Mouse (Mus musculus) thymus, postnatal 36 days (tissue): ENCODE data around the gene Iqsec1.
"Not testable (repeated sequence)": the region's sequence is repeated elsewhere in the genome, so short reads cannot be mapped to it uniquely, and the experiment has no call there.

Source experiments
- DNase-seq, 2 experiments: peaks; one replicate each; pipeline ENCODE4 v3.0.0; 2022; ENCODE audit warnings: mixed read lengths in 2 of 2

The Iqsec1 gene

DNA sequence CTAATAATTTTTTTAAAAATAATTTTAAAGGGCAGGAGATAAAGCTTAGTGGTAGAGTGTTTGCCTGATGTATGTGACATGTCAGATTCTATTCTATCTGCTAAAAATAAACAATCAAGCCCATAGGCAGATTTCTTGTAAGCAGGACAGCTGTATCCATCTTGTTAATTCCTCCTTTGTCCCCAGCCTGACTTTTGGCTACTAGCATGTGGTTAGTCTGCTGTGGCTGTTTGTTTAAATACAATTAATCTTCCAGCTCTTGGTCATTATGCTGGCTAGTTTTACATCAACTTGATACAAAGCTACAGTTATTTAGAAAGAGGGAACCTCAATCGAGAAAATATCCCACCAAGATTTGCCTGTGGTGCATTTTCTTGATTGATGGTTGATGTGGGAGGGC is 337.9 kb downstream of the Iqsec1 start:
- no peak for DNase-seq

GRCm38 (mm10) chr6:90649279-90649678 is 339.2 kb downstream of the Iqsec1 start:
- DNase-seq: no peak

GRCm38 (mm10) chr6:90648391-90648790 is 340.1 kb downstream of the Iqsec1 start:
- DNase-seq: no peak

- no peak for DNase-seq
Observed at GRCm38 (mm10) chr6:90644965-90645364, 343.5 kb downstream of the Iqsec1 start.

GRCm38 (mm10) chr6:90643057-90643456 is 345.4 kb downstream of the Iqsec1 start:
- DNase-seq: no peak

DNA sequence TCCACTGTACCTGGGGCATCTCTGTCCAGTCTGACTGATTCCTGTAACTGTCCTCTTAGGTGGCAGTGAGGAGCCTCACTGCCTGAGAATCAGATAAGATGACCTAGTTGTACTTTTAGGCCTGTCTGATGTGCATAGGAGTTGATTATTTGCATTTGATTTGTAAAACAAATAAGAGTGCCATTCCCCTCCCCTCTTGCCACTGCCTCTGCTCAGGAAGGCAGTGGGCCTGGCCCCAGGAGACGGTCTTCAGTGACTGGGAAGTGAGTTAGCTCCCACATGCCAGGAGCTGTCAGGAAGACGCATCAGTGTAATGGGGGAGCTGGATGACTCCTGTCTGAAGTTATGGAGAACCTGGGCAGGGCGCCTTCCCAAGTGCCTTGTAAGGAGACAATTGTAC is 352.9 kb downstream of the Iqsec1 start:
- DNase-seq: no peak

DNA sequence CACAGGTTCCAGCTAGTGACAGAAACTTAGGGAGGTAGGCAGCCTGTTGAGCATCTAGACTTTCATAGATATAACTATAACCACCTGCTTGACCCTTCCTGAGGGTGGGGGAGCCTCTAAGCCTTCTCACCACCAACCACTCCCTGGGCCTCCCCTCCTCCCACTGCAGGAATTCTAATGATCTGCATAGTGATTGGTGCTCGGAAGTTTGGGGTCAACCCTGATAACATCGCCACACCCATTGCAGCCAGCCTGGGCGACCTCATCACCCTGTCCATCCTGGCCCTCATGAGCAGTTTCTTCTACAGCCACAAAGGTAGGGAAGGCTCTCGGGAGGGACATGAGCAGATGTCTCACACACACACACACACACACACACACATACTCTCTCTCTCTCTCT is 353.4 kb downstream of the Iqsec1 start:
- no peak for DNase-seq

DNA sequence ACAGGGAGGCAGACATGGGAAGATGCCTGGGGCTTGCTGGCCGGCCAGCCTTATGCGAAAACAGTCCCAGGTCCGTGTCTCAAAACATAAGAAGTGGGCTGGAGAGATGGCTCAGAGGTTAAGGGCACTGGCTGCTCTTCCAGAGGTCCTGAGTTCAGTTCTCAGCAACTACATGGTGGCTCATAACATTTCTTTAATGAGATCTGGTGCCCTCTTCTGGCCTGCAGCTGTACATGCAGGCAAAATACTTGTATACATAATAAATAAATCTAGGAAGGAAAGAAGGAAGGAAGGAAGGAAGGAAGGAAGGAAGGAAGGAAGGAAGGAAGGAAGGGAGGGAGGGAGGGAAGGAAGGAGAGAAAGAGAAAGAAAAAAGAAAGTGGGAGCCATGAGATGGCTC is 356.0 kb downstream of the Iqsec1 start:
- not testable (repeated sequence) for DNase-seq

GRCm38 (mm10) chr6:90630427-90630826 is 358.1 kb downstream of the Iqsec1 start:
- no peak for DNase-seq

DNA sequence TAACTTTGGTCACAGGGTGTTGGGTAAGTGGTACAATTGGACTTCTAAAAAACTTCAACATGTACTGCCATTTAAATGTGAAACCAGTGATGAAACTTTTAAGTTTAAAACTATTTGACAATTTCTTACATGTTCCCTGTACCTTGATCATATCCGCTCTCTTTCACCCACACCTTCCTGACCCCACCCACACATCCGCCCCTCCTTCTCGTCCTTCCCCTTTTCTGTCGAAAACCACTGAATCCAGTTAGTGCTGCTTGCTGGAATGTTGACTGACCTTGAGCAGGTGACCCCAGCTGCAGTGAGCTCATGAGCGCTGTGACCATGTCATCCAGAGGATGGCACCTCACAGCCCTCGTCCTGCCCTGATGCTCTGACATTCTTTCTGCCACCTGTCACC is 359.0 kb downstream of the Iqsec1 start:
- DNase-seq: peak in 1 of 2 experiments; percentile 28

DNA sequence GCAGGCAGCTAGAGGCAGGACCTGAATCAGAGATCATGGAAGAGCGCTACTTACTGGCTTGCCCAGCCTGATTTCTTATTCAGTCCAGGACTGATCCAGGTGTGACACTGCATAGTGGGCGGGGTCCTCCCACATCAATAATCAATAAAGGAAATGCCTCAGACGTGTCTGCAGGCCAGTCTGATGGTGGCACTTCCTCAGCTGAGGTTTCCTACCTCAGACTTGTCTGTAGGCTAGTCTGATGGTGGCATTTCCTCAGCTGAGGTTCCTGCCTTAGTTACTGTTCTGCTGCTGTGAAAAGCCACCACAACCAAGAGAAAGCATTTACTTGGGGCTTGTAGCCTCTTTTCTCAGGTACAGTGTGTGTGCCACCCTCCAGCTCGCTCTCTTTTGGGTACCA is 360.9 kb downstream of the Iqsec1 start:
- DNase-seq: no peak

DNA sequence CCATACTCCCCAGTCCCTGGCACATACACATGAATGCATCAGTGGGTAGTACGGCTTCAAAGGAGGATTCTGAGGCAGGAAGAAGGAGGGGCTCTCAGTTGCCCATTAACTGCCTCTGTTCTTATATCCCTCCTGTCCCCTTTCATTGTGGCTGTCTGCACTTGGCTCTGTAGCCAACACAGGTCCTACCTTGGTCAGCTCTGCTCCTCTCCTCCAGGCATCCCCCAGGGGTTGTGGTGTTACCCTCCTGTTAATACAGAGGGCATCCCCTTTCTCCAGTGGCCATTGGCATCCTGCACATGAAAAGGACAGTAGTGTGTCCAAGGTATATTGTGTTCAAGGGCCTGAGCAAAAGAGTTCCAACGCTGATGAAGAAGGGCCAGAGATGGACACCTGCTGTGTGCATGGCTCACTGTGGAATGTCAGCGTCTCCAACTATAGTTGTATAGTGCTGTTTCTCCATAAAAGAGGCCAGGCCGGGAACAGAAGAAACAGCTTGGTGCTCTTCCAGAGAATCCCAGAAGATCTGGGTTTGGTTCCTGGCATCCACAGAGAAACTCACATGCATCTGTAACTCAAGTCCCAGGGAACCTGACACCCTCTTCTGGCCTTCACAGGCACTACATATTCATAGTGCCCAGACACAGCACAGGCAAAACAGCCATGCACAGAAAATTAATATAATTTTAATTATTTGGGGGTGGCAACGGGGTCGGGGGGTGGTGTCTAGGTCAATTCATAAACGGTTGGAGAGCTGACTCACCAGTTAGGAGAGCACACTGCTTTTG is 363.1 kb downstream of the Iqsec1 start:
- no peak for DNase-seq

DNA sequence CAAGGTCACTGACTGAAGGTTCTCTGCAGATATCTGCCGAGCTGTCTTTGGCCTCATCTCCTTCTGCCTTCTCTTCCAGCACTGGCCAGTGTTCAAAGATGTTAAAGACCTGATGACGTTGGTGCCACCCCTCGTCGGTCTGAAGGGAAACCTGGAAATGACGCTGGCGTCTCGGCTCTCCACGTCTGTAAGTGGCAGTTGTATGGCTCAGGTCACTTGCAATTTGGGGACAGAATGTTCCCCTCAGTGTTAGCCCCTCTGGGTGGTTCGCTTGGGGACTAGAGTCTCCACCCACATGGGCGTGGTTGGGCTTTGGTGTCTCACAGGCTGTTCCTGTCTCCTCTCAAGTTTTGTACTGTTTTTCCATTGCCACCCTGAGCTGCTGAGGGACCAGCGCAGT is 363.8 kb downstream of the Iqsec1 start:
- DNase-seq: peak; percentile 29 to 37

- DNase-seq: no peak
Observed at GRCm38 (mm10) chr6:90624184-90624583, 364.3 kb downstream of the Iqsec1 start.

GRCm38 (mm10) chr6:90623456-90623836 is 365.0 kb downstream of the Iqsec1 start:
- DNase-seq: no peak

DNA sequence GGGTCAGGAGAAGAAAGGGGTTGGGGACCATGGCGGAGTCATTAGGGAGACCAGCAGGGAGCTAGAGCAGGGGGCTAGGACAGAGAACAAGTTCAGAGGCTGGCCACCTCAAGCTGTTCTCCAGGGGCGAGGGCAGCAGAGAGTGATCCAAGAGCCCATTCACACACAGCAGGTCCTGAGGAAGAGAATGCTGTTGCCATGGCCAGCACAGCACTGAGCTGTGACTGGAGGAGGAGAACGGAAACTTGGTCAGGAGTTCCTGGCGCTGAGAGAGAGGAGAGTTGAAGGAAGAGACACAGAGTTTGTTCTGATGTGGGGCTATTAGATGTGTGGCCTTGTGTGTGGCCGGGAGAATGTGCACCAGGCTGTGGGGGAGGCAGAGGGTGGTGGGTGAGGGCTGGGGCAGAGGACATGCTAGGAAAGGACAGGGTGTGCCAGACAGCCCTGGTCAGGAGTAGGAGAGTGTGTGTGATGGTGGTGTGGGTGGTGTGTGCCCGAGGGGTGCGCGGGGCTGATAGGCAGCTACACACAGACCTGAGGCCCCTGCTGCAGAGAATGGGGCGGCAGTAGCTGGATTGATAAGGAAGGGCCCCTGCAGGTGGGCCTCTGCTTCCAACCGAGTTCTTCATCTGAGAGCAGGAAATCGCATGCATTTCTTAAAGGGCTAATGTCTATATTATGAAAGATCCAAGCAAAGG is 365.6 kb downstream of the Iqsec1 start:
- peak in 1 of 2 experiments; percentile 23 for DNase-seq

DNA sequence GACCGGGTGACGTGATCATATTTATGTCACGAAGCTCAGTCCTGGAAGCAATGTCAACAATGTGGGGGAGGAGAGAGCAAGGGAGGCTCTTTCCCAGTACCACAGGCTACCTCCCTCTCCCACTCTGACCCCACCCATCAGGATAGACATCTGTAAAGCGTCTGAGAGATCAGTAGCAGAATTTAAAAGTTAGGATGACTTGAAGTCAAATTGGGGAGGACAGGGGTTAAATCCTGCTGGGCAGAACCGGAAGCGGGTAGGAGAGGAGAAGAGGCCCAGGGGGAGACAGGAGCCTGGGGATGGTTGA is 366.9 kb downstream of the Iqsec1 start:
- DNase-seq: no peak

DNA sequence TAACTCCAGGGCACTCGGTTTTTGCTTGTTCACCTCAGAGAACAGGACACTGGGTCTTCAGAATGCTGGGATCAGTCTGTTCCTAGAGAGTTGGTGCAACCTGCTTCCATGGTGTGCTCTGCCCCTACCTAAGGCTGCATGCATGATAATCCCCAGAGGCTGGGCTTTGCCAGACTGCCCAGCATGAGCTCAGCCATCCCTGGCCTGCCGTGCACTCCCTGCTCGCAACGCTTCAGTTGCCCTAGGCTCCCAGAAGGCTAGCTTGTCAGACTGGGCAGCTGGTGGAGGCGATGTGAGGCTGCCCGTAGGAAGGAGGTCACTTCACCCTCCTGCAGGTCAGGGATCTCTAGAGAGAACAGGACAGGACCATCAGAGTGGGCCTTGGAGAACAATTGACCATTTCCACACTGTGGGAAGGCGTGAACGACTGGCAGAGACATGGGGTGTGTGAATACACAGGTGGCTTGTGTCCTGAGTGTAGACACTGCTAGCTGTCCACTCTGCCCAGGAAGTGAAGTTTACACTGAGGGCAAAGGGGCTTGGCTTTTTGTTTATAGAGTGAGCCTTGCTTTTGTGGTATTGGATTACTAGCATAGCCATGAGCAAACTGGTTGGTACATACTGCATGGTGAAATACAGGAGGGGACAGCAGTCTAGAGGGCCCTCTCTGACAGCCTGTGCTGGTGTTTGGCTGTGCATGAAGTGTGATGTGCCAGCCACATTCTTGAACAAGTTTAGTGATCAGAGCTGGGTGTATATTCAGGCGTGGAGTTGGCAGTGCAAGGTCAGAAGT is 367.5 kb downstream of the Iqsec1 start:
- no peak for DNase-seq

DNA sequence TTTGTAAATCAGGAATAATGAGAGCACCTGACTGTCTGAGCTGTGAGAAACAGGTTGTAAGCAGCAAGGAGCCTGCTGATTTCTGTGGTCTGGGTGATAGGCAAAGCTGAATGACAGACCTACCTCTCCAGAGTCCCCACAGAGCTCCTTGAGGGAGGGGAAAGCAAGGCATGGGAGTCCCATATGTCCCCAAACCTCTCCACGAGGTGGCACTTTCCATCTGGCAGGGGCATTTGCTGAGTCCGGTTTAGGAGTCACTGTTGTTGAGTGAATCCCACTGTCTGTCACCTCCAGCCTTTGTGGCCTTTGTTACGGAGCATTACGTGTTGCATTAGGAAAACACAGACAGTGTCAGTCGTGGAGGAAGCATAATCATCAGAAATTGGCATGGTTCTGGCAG is 368.5 kb downstream of the Iqsec1 start:
- DNase-seq: no peak

- DNase-seq: peak; percentile 32 to 36
Observed at GRCm38 (mm10) chr6:90618821-90619636, 369.5 kb downstream of the Iqsec1 start.

DNA sequence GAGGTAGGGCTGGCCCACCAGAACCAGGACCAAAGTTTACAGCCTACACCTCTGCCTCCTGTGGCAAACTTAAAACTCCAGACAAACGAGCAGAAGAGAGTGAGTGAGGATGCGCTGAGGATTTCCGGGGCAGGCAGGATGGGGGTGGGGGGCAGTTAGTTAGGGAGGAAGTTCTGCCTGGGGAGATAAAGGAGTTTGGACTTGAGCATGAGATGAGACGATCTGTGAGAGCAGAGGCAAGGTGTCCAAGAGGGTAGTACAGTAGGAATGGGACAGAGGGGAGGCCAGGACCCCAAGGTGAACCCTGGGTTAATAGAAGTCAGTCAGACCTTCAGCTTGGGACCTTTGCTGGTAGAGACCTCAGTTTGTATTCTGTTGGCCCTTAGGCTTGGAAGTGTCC is 370.2 kb downstream of the Iqsec1 start:
- peak; percentile 70 to 73 for DNase-seq

- DNase-seq: no peak
Observed at GRCm38 (mm10) chr6:90616481-90616880, 372.0 kb downstream of the Iqsec1 start.

DNA sequence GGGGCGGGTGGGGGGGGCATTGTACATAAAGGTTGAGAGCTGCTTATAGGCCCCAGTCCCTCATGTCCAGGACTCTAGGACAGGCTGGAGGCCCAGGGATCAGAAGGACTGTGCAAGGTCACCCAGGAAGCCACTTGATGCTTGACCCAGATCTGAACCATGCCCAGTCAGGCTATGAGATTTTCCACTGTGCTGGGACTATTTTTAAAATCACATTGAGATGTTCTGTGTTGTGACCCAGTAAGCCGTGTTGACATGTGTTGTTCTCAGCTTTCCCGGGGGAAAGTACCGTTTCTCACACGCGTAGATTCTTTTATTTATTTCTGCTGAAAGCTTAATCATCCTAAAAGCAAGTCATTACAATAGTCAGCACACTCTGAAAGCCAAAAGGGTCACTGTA is 372.5 kb downstream of the Iqsec1 start:
- no peak for DNase-seq
